27 mouse cellular contexts compared by ENCODE assay signal in the genomic region with DNA sequence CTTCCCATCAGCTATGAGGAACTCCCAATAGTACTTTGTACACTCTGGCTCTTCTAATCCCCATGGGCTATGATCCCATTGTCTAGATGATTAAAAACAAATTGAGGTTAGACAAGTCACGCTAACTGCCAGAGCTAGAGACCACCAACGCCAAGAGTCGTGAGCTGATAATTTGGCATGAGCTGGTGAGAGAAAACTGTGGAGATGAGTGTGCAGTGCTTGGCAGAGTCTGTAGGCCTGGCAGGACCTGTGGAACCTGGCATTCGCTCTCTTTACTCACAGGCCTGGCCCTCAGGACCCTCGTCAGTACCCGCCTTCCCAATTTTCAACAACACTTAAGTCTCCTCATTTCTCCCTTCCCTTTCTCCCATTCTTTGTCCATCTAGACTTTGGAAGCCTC. TPM values are rescaled to one million over a fixed set of nuclear protein-coding genes. Genes with fewer than 3 reads are reported as not detected.
DNase-seq lines count a peak whose midpoint lies in the region; ATAC-seq and TF ChIP-seq lines count a peak whose summit lies in the region.
"Had no signal": no experiment of that assay in that cellular context is flagged by ENCODE, and none has a peak within 500 bp of the region (broad histone marks: within the 10 kb centered on the region; RNA-seq: fewer than 3 reads in every experiment).

No protein-coding gene starts in this region.

- TF ChIP-seq CTCF in lung, adult 2 months (IDR thresholded peaks at IDR 0.05; ENCODE audit: insufficient read depth, low read length), result no peak
- TF ChIP-seq CTCF in embryonic fibroblast, embryonic 13.5 days (IDR thresholded peaks at IDR 0.05; ENCODE audit: borderline replicate concordance, insufficient read depth, low read length), result no peak

- no peak overlapping the region for H3K4me3 ChIP-seq in lung, embryonic 16.5 days (ENCODE audit: low read length)
- H3K4me3 ChIP-seq in lung, adult 2 months (replicated peaks; ENCODE audit: extremely low read depth, low read depth, low read length), result no peak overlapping the region
- H3K4me3 ChIP-seq in embryonic fibroblast, embryonic 13.5 days (ENCODE audit: insufficient read depth, low read length), result no peak overlapping the region
- no peak overlapping the region for H3K4me3 ChIP-seq in forebrain, embryonic 10.5 days
- H3K4me3 ChIP-seq: embryonic facial prominence, embryonic 12.5 days; embryonic facial prominence, embryonic 15.5 days; erythroblast, embryonic 14.5 days; gastrocnemius, adult 2 months; heart, embryonic 12.5 days; heart, embryonic 15.5 days had no signal

- H3K9ac ChIP-seq in lung, embryonic 16.5 days (ENCODE audit: low read length), result no peak overlapping the region
- H3K9ac ChIP-seq: embryonic facial prominence, embryonic 12.5 days; embryonic facial prominence, embryonic 15.5 days; forebrain, postnatal 0 days; heart, embryonic 12.5 days; heart, embryonic 15.5 days; hindbrain, embryonic 14.5 days had no signal

- no peaks in the 10 kb centered on the region for H3K27me3 ChIP-seq in lung, embryonic 16.5 days (ENCODE audit: control insufficient read depth, insufficient read depth, low read depth, low read length)
- no peaks in the 10 kb centered on the region for H3K27me3 ChIP-seq in forebrain, embryonic 10.5 days (ENCODE audit: poor library complexity, severe bottlenecking)
- H3K27me3 ChIP-seq: embryonic facial prominence, embryonic 12.5 days; embryonic facial prominence, embryonic 15.5 days; heart, embryonic 15.5 days; Patski had no signal

- 0 out of 2 replicates have a peak overlapping the region, but pooled peaks have one; percentile 13 for H3K27ac ChIP-seq in lung, embryonic 16.5 days (ENCODE audit: low read length)
- peak overlapping the region; percentile 74 for H3K27ac ChIP-seq in embryonic fibroblast, embryonic 13.5 days (ENCODE audit: insufficient read depth, low read length)
- no peak overlapping the region for H3K27ac ChIP-seq in forebrain, embryonic 10.5 days
- H3K27ac ChIP-seq: embryonic facial prominence, embryonic 12.5 days; embryonic facial prominence, embryonic 15.5 days; gastrocnemius, adult 2 months; heart, embryonic 15.5 days; hindbrain, embryonic 14.5 days; hindbrain, postnatal 0 days had no signal

- WGBS in lung, embryonic 16.5 days, result 80% methylated on average over 6 of the region's 6 CpGs
- WGBS in lung, adult 2 months, result 84% methylated on average over 6 of the region's 6 CpGs
- WGBS in forebrain, embryonic 10.5 days, result 91% methylated on average over 6 of the region's 6 CpGs

- no peak for DNase-seq in lung, adult 2 months
- DNase-seq in NIH3T3 (ENCODE audit: low read depth), result peak; percentile 72
- no peak for DNase-seq in adrenal gland, postnatal 4 days (ENCODE audit: low spot score in 2 of 2)
- DNase-seq in forebrain, embryonic 10.5 days (ENCODE audit: extremely low spot score, low spot score), result no peak
- DNase-seq: adrenal gland, adult 2 months; adrenal gland, postnatal 14 days; cerebellum, adult 11-12 months; cerebellum, adult 9-10 months; cerebellum, postnatal 25 days; forebrain, postnatal 0 days; gastrocnemius, adult 2 months; heart, adult 18-20 months; heart, postnatal 10 days; heart, postnatal 36 days had no signal

- H3K36me3 ChIP-seq in lung, embryonic 16.5 days (ENCODE audit: control insufficient read depth, insufficient read depth, low read length), result no peaks in the 10 kb centered on the region
- H3K36me3 ChIP-seq in forebrain, embryonic 10.5 days (replicated peaks), result no peaks in the 10 kb centered on the region
- H3K36me3 ChIP-seq: embryonic facial prominence, embryonic 12.5 days; embryonic facial prominence, embryonic 15.5 days; heart, embryonic 12.5 days; heart, embryonic 15.5 days had no signal

- no peak for TF ChIP-seq POLR2A in lung, adult 2 months (IDR thresholded peaks at IDR 0.05; ENCODE audit: borderline replicate concordance, extremely low read depth, low read depth, low read length)
- TF ChIP-seq POLR2A in embryonic fibroblast, embryonic 13.5 days (IDR thresholded peaks at IDR 0.05; ENCODE audit: low read depth, low read length), result no peak

- H3K4me2 ChIP-seq in lung, embryonic 16.5 days (ENCODE audit: low read depth, low read length), result no peak overlapping the region
- H3K4me2 ChIP-seq: embryonic facial prominence, embryonic 12.5 days; embryonic facial prominence, embryonic 15.5 days; heart, embryonic 12.5 days; heart, embryonic 15.5 days; hindbrain, embryonic 14.5 days had no signal

- no peak for ATAC-seq in lung, embryonic 16.5 days (ENCODE audit: low read depth)
- ATAC-seq: forebrain, embryonic 14.5 days; hindbrain, postnatal 0 days; inflammation-experienced regulatory T-cells, adult 6 months; intestine, embryonic 16.5 days; Patski had no signal

- no peaks in the 10 kb centered on the region for H3K4me1 ChIP-seq in lung, embryonic 16.5 days (replicated peaks; ENCODE audit: control insufficient read depth, insufficient read depth, low read length)
- H3K4me1 ChIP-seq in lung, adult 2 months (ENCODE audit: control insufficient read depth, insufficient read depth, low read length), result no peaks in the 10 kb centered on the region
- H3K4me1 ChIP-seq in embryonic fibroblast, embryonic 13.5 days (ENCODE audit: control insufficient read depth, insufficient read depth, low read length), result peaks cover 7% of the 10 kb centered on the region
- no peaks in the 10 kb centered on the region for H3K4me1 ChIP-seq in forebrain, embryonic 10.5 days
- H3K4me1 ChIP-seq: embryonic facial prominence, embryonic 12.5 days; embryonic facial prominence, embryonic 15.5 days; heart, embryonic 12.5 days; heart, embryonic 15.5 days had no signal

- no peaks in the 10 kb centered on the region for H3K9me3 ChIP-seq in lung, embryonic 16.5 days (ENCODE audit: control insufficient read depth, low read length)
- no peaks in the 10 kb centered on the region for H3K9me3 ChIP-seq in forebrain, embryonic 10.5 days
- H3K9me3 ChIP-seq: embryonic facial prominence, embryonic 12.5 days; embryonic facial prominence, embryonic 15.5 days; heart, embryonic 12.5 days; heart, embryonic 15.5 days had no signal

RNA-seq across cellular contexts. Expression of gene Cyp1b1, which starts 19.3 kb away (rescaled TPM):
- 5.1 and 5.3 TPM in 2 replicates for polyA plus RNA-seq in lung, embryonic 16.5 days (2015; fragmentation: Nextera tagmentation; extraction: Ambion mirVana)
- 7.3 and 9.5 TPM in 2 replicates for polyA plus RNA-seq in lung, adult 2 months (2012; rRNA removed)
- 527 and 533 TPM in 2 replicates for polyA plus RNA-seq in embryonic fibroblast, embryonic 13.5 days (2011; ENCODE audit: insufficient read length, low read depth, missing spikeins)
- 10 to 100 TPM; 39.7 to 41.3 TPM for total RNA-seq in adrenal gland, postnatal 4 days (2021)
- 1.6 and 2.3 TPM in 2 replicates for polyA plus RNA-seq in forebrain, embryonic 10.5 days (2016; fragmentation: Nextera tagmentation; extraction: Ambion mirVana)
- polyA plus RNA-seq: erythroblast, embryonic 14.5 days; inflammation-experienced regulatory T-cells, adult 6 months had no signal

Comparison
In these comparisons a context has a peak if more than half of its experiments do, and no peak if none do; other contexts are left out.
1. RNA of gene Cyp1b1, which starts 19.3 kb away (polyA plus RNA-seq): 527 to 533 TPM in embryonic fibroblast, embryonic 13.5 days; 7.3 to 9.5 TPM in lung, adult 2 months, 5.1 to 5.3 TPM in lung, embryonic 16.5 days and 1.6 to 2.3 TPM in forebrain, embryonic 10.5 days; every median in the first group is over 10 times any median in the second.